Mouse (Mus musculus) MEL (cell line): ENCODE measurements at regions not wholly inside any gene's neighbourhood (a gene's known extent, or its start where the extent isn't known, plus 50 kb on each side); places are given as distances from the start of the nearest gene placed in this dataset.

Source experiments
- DNase-seq: peaks from one replicate; pipeline ENCODE4 v3.0.0; 2011; ENCODE audit warnings: low read depth, low spot score
- H3K27ac ChIP-seq: 2 replicates; pipeline ENCODE4 v1.5.1; 2012; ENCODE audit warnings: low read depth, mild to moderate bottlenecking, control low read depth, low read length, moderate library complexity; ENCODE audit not compliant: control insufficient read depth
- H3K27me3 ChIP-seq, 2 experiments: fragments of 150-350 bp in 1 of 2; sonication (generic) in 1 of 2; 2 replicates each; pipeline ENCODE4 v1.6.1; 2012; ENCODE audit warnings: low read length in 2 of 2, mild to moderate bottlenecking in 2 of 2, improper control_type of control experiment in 1 of 2, moderate library complexity in 1 of 2; ENCODE audit not compliant: insufficient read depth in 2 of 2, control insufficient read depth in 1 of 2
- H3K36me3 ChIP-seq, 2 experiments: 2 replicates each; pipeline ENCODE4 v1.6.1; 2012 to 2014; ENCODE audit warnings: low read length in 2 of 2, improper control_type of control experiment in 1 of 2, inconsistent platforms in 1 of 2, mild to moderate bottlenecking in 1 of 2; ENCODE audit not compliant: insufficient read depth in 2 of 2, control insufficient read depth in 1 of 2
- H3K4me1 ChIP-seq, 2 experiments: fragments of 150-350 bp in 1 of 2; sonication (generic) in 1 of 2; 2 replicates each; pipeline ENCODE4 v1.6.1; 2012; ENCODE audit warnings: low read length in 2 of 2, improper control_type of control experiment in 1 of 2, mild to moderate bottlenecking in 1 of 2; ENCODE audit not compliant: insufficient read depth in 2 of 2, control insufficient read depth in 1 of 2
- H3K4me3 ChIP-seq, 2 experiments: fragments of 150-350 bp in 1 of 2; sonication (generic) in 1 of 2; 2 replicates each; pipeline ENCODE4 v1.5.1; 2012; ENCODE audit warnings: low read depth in 2 of 2, low read length in 2 of 2, mild to moderate bottlenecking in 2 of 2, moderate library complexity in 2 of 2, control low read depth in 1 of 2, improper control_type of control experiment in 1 of 2; ENCODE audit not compliant: control insufficient read depth in 1 of 2, insufficient read depth in 1 of 2
- H3K79me2 ChIP-seq: 2 replicates; pipeline ENCODE4 v1.6.1; 2012; ENCODE audit warnings: mild to moderate bottlenecking, low read length, moderate library complexity; ENCODE audit not compliant: control insufficient read depth, poor library complexity, insufficient read depth
- H3K9ac ChIP-seq: 2 replicates; pipeline ENCODE4 v1.6.1; 2012; ENCODE audit warnings: low read depth, mild to moderate bottlenecking, control low read depth, low read length, moderate library complexity; ENCODE audit not compliant: control insufficient read depth, poor library complexity, severe bottlenecking
- H3K9me3 ChIP-seq: fragments of 150-350 bp; sonication (generic); replicated peaks from 2 replicates; pipeline ENCODE4 v1.6.1; 2012; ENCODE audit warnings: mild to moderate bottlenecking, low read length, improper control_type of control experiment, moderate library complexity; ENCODE audit not compliant: insufficient read depth
- BHLHE40 ChIP-seq: IDR thresholded peaks from 2 replicates; pipeline ENCODE4 v1.6.1; 2012; ENCODE audit warnings: low read depth, mild to moderate bottlenecking, inconsistent platforms, low read length, improper control_type of control experiment, borderline replicate concordance
- CHD2 ChIP-seq: IDR thresholded peaks from 2 replicates; pipeline ENCODE4 v1.6.1; 2011; ENCODE audit warnings: low read length, improper control_type of control experiment
- ELF1 ChIP-seq: IDR thresholded peaks from 2 replicates; pipeline ENCODE4 v1.6.1; 2014; ENCODE audit warnings: low read depth, mild to moderate bottlenecking, inconsistent platforms, low read length, improper control_type of control experiment, moderate library complexity
- ETS1 ChIP-seq: IDR thresholded peaks from 2 replicates; pipeline ENCODE4 v1.6.1; 2012; ENCODE audit warnings: low read depth, mild to moderate bottlenecking, inconsistent platforms, low read length, improper control_type of control experiment, moderate library complexity
- GABPA ChIP-seq: IDR thresholded peaks from 2 replicates; pipeline ENCODE4 v1.6.1; 2012; ENCODE audit warnings: low read depth, mild to moderate bottlenecking, inconsistent platforms, low read length, improper control_type of control experiment, moderate library complexity
- HCFC1 ChIP-seq: IDR thresholded peaks from 2 replicates; pipeline ENCODE4 v1.6.1; 2012; ENCODE audit warnings: low read depth, mild to moderate bottlenecking, inconsistent platforms, low read length, improper control_type of control experiment, moderate library complexity
- JUND ChIP-seq: IDR thresholded peaks from 2 replicates; pipeline ENCODE4 v1.6.1; 2011; ENCODE audit warnings: low read depth, mild to moderate bottlenecking, improper control_type of control experiment, low read length
- KAT2A ChIP-seq: conservative IDR thresholded peaks from 2 replicates; pipeline ENCODE4 v1.6.1; 2012; ENCODE audit warnings: low read depth, low read length, improper control_type of control experiment, inconsistent platforms
- MAX ChIP-seq: IDR thresholded peaks from 2 replicates; pipeline ENCODE4 v1.6.1; 2011; ENCODE audit warnings: low read length, improper control_type of control experiment
- MXI1 ChIP-seq: IDR thresholded peaks from 2 replicates; pipeline ENCODE4 v1.6.1; 2011; ENCODE audit warnings: mild to moderate bottlenecking, low read depth, low read length, improper control_type of control experiment
- MYC ChIP-seq: IDR thresholded peaks from 2 replicates; pipeline ENCODE4 v1.6.1; 2011; ENCODE audit warnings: low read depth, mild to moderate bottlenecking, low read length, improper control_type of control experiment, moderate library complexity
- NRF1 ChIP-seq: IDR thresholded peaks from 2 replicates; pipeline ENCODE4 v1.6.1; 2014; ENCODE audit warnings: low read depth, mild to moderate bottlenecking, inconsistent platforms, low read length, improper control_type of control experiment, moderate library complexity; ENCODE audit not compliant: poor library complexity, insufficient read depth, severe bottlenecking
- POLR2A ChIP-seq, 2 experiments: IDR thresholded peaks; 2 replicates each; pipeline ENCODE4 v1.6.1; 2011 to 2012; ENCODE audit warnings: low read length in 2 of 2, mild to moderate bottlenecking in 2 of 2, control low read depth in 1 of 2, improper control_type of control experiment in 1 of 2, low read depth in 1 of 2, moderate library complexity in 1 of 2; ENCODE audit not compliant: control insufficient read depth in 1 of 2, insufficient read depth in 1 of 2, poor library complexity in 1 of 2
- POLR2AphosphoS5 ChIP-seq: IDR thresholded peaks from 2 replicates; pipeline ENCODE4 v1.6.1; 2012; ENCODE audit warnings: low read depth, borderline replicate concordance, mild to moderate bottlenecking, inconsistent platforms, low read length, moderate library complexity, mixed read lengths
- RCOR1 ChIP-seq: IDR thresholded peaks from 2 replicates; pipeline ENCODE4 v1.6.1; 2012; ENCODE audit warnings: low read depth, mild to moderate bottlenecking, inconsistent platforms, low read length, improper control_type of control experiment
- SIN3A ChIP-seq: IDR thresholded peaks from 2 replicates; pipeline ENCODE4 v1.6.1; 2012; ENCODE audit warnings: low read length, improper control_type of control experiment, inconsistent platforms
- TCF12 ChIP-seq: IDR thresholded peaks from 2 replicates; pipeline ENCODE4 v1.6.1; 2014; ENCODE audit warnings: low read depth, mild to moderate bottlenecking, inconsistent platforms, low read length, improper control_type of control experiment, moderate library complexity
- ZC3H11A ChIP-seq: IDR thresholded peaks from 2 replicates; pipeline ENCODE4 v1.6.1; 2012; ENCODE audit warnings: low read depth, mild to moderate bottlenecking, inconsistent platforms, low read length, improper control_type of control experiment
- ZMIZ1 ChIP-seq: IDR thresholded peaks from 2 replicates; pipeline ENCODE4 v1.6.1; 2012; ENCODE audit warnings: low read depth, mild to moderate bottlenecking, inconsistent platforms, low read length, improper control_type of control experiment, moderate library complexity
- ZNF384 ChIP-seq: IDR thresholded peaks from 2 replicates; pipeline ENCODE4 v1.6.1; 2012; ENCODE audit warnings: low read depth, mild to moderate bottlenecking, inconsistent platforms, low read length, improper control_type of control experiment

DNA sequence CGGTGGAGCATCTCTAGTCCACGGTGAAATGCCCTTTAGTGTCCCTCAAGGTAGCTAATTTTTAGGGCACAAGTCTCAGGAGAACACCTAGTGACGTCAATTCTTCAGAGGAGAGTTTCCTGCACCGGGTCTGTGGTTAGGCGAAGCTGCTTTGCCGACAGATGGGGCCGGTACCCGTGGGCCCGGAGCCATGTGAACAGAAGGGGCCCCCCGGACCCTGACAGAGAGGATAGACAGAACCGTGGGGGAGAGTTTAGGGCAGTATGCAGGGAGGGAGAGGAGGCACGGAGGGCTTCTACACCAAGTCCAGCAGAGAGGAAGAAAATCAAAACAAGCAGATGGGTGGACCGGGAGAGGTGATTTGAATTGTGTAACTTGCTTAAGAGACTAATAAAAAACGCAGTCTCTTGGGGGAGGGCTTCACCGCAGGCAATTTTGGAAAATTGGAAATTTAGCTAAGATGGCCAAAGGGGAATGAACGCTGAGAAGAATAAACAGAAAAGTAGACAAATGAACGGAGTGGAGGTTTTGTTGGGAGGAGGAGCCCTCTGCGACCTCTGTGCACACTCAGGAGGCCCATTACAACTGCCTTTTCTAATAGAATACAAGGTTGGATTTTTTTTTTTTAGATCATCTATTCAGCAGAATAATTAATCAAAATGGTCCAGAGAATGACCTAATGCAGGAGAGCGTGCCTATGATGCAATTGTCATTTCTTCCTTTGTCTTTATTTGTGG lies 78.9 kb upstream of the Cmc1 start:
- TF ChIP-seq POLR2A (IDR thresholded peaks at IDR 0.05; ENCODE audit: control insufficient read depth in 1 of 2, insufficient read depth in 1 of 2, low read depth in 1 of 2, low read length in 2 of 2, poor library complexity in 1 of 2) (no peak), ELF1 (no peak), KAT2A (no peak), ZMIZ1 (no peak), TCF12 (no peak), MYC (no peak), NRF1 (no peak), CHD2 (no peak), POLR2AphosphoS5 (no peak), JUND (no peak), SIN3A (no peak), MAX (no peak)
- DNase-seq = no peak
- no peak overlapping the region for H3K27ac ChIP-seq
- no peak overlapping the region for H3K4me3 ChIP-seq
- no peak overlapping the region for H3K9ac ChIP-seq
- H3K27me3 ChIP-seq = no peaks in the 10 kb centered on the region
- H3K4me1 ChIP-seq = no peaks in the 10 kb centered on the region
- no peaks in the 10 kb centered on the region for H3K36me3 ChIP-seq
- H3K79me2 ChIP-seq = no peaks in the 10 kb centered on the region
- no peaks in the 10 kb centered on the region for H3K9me3 ChIP-seq

DNA sequence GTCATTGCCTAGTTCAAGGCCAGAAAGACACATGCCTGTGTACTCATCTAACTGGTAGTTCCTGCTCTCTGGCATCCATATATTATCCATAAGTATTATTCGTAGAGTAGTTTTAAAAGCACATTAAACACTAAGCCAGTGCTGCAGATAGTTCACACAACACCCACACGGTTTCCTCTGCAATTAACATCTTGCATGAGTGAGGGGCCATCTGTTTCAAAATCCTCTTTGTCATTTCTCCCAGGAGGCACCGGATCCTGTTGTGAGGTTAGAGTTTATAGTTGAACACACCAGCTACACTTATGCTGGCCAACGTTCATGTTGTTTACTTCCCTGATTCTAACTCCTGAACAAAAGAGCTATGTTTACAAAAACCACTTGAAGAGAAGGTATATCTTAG lies 90.7 kb upstream of the Cmc1 start:
- no peaks in the 10 kb centered on the region; a peak in 1 of 4 replicates for H3K27me3 ChIP-seq
- no peaks in the 10 kb centered on the region for H3K9me3 ChIP-seq
- H3K79me2 ChIP-seq = no peaks in the 10 kb centered on the region
- no peak for DNase-seq
- H3K27ac ChIP-seq = no peak overlapping the region
- H3K36me3 ChIP-seq = no peaks in the 10 kb centered on the region
- no peak overlapping the region for H3K9ac ChIP-seq
- TF ChIP-seq MAX (no peak), RCOR1 (no peak), POLR2A (IDR thresholded peaks at IDR 0.05; ENCODE audit: control insufficient read depth in 1 of 2, insufficient read depth in 1 of 2, low read depth in 1 of 2, low read length in 2 of 2, poor library complexity in 1 of 2) (no peak), KAT2A (no peak), BHLHE40 (no peak), ZC3H11A (no peak), GABPA (no peak), SIN3A (no peak), NRF1 (no peak), ETS1 (no peak), HCFC1 (no peak), MXI1 (no peak), ZNF384 (no peak)
- TF ChIP-seq, all 39 proteins: peak for 0
- Histone ChIP-seq H3K4me3 (no peak overlapping the region), H3K4me1 (no peaks in the 10 kb centered on the region)
